Mouse (Mus musculus) activated CD4-positive, CD25-positive, alpha-beta regulatory T cell, adult 4 months (primary cell): ENCODE data around the gene BC030867. TPM values are rescaled to one million over a fixed set of nuclear protein-coding genes. Genes with fewer than 3 reads are reported as not detected.

Experiments used
- polyA plus RNA-seq, 2 experiments: library from polyadenylated mRNA; unstranded; fragments of 100-300 nt; shearing (Covaris generic); gene quantifications; one replicate each; pipeline ENCODE4 v1.2.1; 2017

Gene BC030867
- polyA plus RNA-seq, 2 experiments from 2014 or later, result 2.0 to 3.8 TPM

Other genes starting within 250 kb of the BC030867 start
- gene Mpp3, start 220.4 kb upstream of the BC030867 start, polyA plus RNA-seq, result under 1 TPM in 1 of 2 experiments, not detected in 1; 0.36 TPM
- gene Cd300lg, start 207.4 kb upstream of the BC030867 start, polyA plus RNA-seq, result under 1 TPM in 1 of 2 experiments, not detected in 1; 0.13 TPM
- gene Mpp2, start 160.4 kb upstream of the BC030867 start, polyA plus RNA-seq, result 1 to 10 TPM; 2.5 to 3.7 TPM
- not detected for gene Ppy, start 147.6 kb upstream of the BC030867 start, polyA plus RNA-seq
- gene Pyy, start 141.1 kb upstream of the BC030867 start, polyA plus RNA-seq, result not detected
- gene Nags, start 103.4 kb upstream of the BC030867 start, polyA plus RNA-seq, result not detected
- gene Tmem101, start 92.5 kb upstream of the BC030867 start, polyA plus RNA-seq, result 10 to 100 TPM; 13.5 to 15.4 TPM
- gene Lsm12, start 63.6 kb upstream of the BC030867 start, polyA plus RNA-seq, result 10 to 100 TPM; 44.8 to 78.5 TPM
- gene G6pc3, start 59.3 kb upstream of the BC030867 start, polyA plus RNA-seq, result 10 to 100 TPM; 24.6 to 36.3 TPM
- gene Hdac5, start 18.7 kb upstream of the BC030867 start, polyA plus RNA-seq, result 1 to 10 TPM; 6.0 to 9.3 TPM
- gene Asb16, start 19.9 kb downstream of the BC030867 start, polyA plus RNA-seq, result not detected
- 10 to 100 TPM; 54.5 to 58.3 TPM for gene Tmub2, start 36.0 kb downstream of the BC030867 start, polyA plus RNA-seq
- gene Atxn7l3, start 47.7 kb downstream of the BC030867 start, polyA plus RNA-seq, result 1 to 10 TPM; 7.5 to 8.3 TPM
- 10 to 100 TPM; 37.4 to 49.6 TPM for gene Ubtf, start 70.9 kb downstream of the BC030867 start, polyA plus RNA-seq
- 1 to 10 TPM in 1 of 2 experiments, not detected in 1; 2.9 TPM for gene Slc4a1, start 117.3 kb downstream of the BC030867 start, polyA plus RNA-seq
- 1 to 10 TPM; 2.4 TPM for gene Rundc3a, start 144.5 kb downstream of the BC030867 start, polyA plus RNA-seq
- 10 to 100 TPM; 50.9 to 65.4 TPM for gene Slc25a39, start 159.1 kb downstream of the BC030867 start, polyA plus RNA-seq
- gene Grn, start 181.4 kb downstream of the BC030867 start, polyA plus RNA-seq, result 10 to 100 TPM; 23.7 to 30.3 TPM
- not detected for gene Fam171a2, start 198.8 kb downstream of the BC030867 start, polyA plus RNA-seq
- under 1 TPM in 1 of 2 experiments, not detected in 1; 0.34 TPM for gene Itga2b, start 221.2 kb downstream of the BC030867 start, polyA plus RNA-seq